Mouse (Mus musculus): ENCODE measurements around the gene Vmn2r19.
"Not testable (repeated sequence)": the region's sequence is repeated elsewhere in the genome, so short reads cannot be mapped to it uniquely, and the experiment has no call there.

Gene Vmn2r19

DNA sequence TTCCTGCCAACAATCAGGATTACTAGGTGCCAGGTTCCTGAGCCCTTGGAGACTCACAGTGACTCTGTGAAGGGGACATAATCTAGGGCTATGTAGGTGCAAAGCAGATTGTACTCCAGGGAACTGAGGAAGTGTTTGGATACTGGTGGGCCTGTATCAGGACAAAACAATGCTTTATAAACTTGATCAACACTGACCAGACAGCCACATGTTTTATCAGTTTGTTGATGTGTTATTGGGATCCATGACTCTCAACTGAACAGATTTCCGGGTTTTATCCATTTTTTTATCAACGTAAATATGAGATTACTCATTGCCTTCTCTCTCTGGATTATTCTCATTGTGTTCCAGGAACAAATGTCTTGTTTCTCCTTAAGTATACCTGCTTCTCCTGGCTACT, at the start of gene Vmn2r19:
Vmn2r19 (plus strand) TSS at position 301 of the 400 bp plus-strand sequence.
- DNase-seq, result no peak

GRCm38 (mm10) chr6:123258946-123259345, 49.2 kb upstream of the Vmn2r19 start:
- no peak for DNase-seq

GRCm38 (mm10) chr6:123259889-123260603, 48.1 kb upstream of the Vmn2r19 start:
- no peak for DNase-seq

DNA sequence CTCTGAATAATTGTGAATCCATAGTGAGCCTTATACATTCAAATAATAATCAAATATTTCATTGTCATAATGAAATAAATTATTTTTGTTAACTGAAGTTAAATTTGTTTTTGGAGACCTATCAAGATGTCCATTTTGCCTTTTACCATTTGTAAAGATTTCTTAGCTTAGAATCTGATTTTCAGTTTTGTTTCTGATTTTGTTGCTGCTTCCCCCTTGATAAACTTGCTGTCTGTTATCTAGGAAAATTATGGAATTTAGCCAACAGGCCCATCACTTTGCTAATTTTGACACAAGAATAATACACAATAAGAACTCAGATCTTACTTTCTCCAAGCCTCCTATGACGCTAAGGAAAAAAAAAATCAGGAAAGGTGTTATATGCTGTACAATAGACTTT, 47.3 kb upstream of the Vmn2r19 start:
- DNase-seq, result no peak

- DNase-seq, result no peak
Measured at GRCm38 (mm10) chr6:123261555-123262161, 46.5 kb upstream of the Vmn2r19 start, which contains the start of gene Clec4d. Gene Clec4d (plus strand): TSS chr6:123262111.

GRCm38 (mm10) chr6:123264194-123264593, 43.9 kb upstream of the Vmn2r19 start:
- DNase-seq, result no peak

- DNase-seq, result no peak
Measured at GRCm38 (mm10) chr6:123265809-123266208, 42.3 kb upstream of the Vmn2r19 start.

GRCm38 (mm10) chr6:123266945-123267344, 41.2 kb upstream of the Vmn2r19 start:
- no peak for DNase-seq

- DNase-seq, result no peak
Measured at GRCm38 (mm10) chr6:123279443-123279842, 28.7 kb upstream of the Vmn2r19 start.

DNA sequence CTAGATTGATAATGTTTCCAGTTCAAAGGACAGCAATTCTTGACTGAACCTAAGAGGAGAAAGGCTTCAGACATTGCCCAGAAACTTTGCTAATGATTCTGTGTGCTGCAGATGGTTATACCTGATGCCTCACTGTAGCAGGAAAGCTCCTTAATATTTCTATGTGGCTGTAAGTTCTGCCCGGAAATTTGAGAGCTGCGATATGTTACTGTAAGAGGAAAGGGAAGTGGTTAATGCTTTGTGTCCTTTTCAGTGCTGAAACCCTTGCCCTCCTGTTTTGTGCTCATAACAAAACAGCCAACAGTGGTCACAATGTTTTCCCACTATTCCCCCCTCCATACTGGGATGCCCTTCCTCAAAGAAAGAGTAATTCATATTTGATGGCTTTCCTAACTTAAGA, 21.8 kb upstream of the Vmn2r19 start:
- no peak for DNase-seq

- DNase-seq, result no peak
Measured at GRCm38 (mm10) chr6:123288931-123289330, 19.2 kb upstream of the Vmn2r19 start.

DNA sequence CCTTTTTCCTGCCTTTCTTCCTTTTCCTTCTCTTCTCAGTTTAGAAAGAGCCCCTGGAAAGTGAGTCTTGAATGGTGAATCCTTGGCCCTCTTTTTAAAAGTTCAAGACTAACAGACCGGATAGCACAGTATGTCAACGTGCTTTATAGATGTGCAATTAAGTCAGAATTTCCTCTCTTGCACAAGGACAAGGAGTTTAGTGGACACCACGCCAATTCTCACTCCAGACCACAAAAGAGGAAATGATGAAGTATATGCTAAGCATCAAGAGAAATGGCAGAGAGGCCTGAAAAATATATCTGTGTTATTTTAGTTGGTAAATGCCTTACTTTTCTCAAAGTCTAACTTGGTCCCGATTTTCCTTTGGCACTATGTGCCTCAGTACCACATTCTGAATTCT, 18.4 kb upstream of the Vmn2r19 start, which contains the start of gene Clec4e:
Clec4e (minus strand) TSS at position 118 of the 400 bp plus-strand sequence.
- no peak for DNase-seq

- DNase-seq, result no peak
Measured at GRCm38 (mm10) chr6:123292751-123293400, 15.3 kb upstream of the Vmn2r19 start.

DNA sequence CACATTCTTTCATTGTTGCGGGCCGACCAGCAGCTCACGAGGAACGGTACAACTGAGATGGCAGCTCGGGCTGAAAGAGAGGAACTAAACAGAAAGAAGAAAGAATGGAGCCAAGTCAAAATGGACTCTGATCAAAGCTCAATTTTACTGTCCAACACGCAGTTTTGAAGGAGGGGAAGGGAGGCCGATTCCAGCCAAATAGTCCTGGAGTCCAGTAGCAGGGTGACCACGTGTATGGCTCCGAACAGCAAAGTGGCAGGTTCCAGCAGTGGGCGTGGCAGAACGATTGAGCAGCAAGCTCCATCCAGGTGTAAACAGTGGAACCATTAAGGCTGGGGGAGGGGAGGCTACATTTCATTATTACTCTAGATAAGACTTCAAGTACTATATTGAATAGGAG, 14.6 kb upstream of the Vmn2r19 start:
- DNase-seq, result not testable (repeated sequence)

GRCm38 (mm10) chr6:123296687-123297086, 11.4 kb upstream of the Vmn2r19 start:
- no peak for DNase-seq

DNA sequence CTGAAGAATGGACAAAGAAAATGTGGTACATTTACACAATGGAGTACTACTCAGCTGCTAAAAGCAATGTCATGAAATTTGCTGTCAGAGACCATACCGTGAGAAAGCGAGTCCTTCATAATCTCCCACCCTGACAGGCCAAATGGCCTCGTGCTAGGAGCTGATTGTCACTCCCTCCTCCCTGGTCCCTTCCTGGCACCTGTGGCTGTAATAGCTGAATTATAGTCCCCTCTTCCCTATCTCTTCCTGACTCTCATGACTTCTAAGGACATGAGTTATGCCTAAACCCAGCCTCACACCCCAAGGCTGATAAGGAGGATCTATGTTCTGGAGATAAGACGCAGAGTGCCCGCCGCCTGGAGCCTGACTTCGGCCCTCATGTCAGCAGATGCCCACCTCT, 1.8 kb upstream of the Vmn2r19 start:
- not testable (repeated sequence) for DNase-seq

GRCm38 (mm10) chr6:123332503-123332902, 24.4 kb downstream of the Vmn2r19 start:
- DNase-seq, result no peak

- peak; percentile 4 for DNase-seq
Measured at GRCm38 (mm10) chr6:123340093-123340492, 32.0 kb downstream of the Vmn2r19 start.

GRCm38 (mm10) chr6:123346141-123346540, 38.0 kb downstream of the Vmn2r19 start:
- no peak for DNase-seq
